Mouse (Mus musculus) cerebellum, postnatal 36 days (tissue): ENCODE results near the gene Zc3h8.

Experiments
- DNase-seq, 2 experiments: peaks; one replicate each; pipeline ENCODE4 v3.0.0; 2021 to 2022; ENCODE audit warnings: mixed read lengths in 2 of 2

Zc3h8 gene

DNA sequence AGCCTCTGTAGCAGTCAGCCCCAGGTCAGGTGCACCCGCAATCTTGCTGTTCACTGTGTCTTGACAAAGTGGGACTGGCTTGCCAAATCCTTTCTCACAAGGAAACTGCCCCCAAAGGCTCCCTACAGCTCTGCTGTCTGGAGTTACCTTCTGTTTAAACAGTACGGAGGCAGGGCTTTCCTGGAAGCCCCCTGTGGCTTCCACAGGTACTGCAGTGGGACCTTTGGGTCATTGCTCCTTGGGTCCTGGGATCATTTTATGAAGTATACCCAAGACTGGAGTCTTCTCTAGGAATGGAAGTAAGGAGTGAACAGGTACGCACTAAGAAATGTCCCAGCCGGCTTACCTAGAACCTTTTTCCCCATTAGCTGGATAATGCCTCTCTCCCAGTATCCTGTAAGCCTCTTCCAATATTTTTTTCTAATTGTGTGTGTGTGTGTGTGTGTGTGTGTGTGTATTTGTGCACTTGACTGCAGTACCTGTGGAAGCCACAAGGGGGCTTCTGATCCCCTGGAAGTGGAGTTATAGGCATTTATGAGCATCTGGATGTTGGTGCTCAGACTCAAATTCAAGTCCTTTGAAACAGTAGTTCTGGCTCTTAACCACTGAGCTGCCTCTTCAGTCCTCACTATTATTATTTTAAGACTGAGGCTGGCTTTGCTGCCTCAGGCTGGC is 53.1 kb downstream of the Zc3h8 start:
- DNase-seq, result no peak

DNA sequence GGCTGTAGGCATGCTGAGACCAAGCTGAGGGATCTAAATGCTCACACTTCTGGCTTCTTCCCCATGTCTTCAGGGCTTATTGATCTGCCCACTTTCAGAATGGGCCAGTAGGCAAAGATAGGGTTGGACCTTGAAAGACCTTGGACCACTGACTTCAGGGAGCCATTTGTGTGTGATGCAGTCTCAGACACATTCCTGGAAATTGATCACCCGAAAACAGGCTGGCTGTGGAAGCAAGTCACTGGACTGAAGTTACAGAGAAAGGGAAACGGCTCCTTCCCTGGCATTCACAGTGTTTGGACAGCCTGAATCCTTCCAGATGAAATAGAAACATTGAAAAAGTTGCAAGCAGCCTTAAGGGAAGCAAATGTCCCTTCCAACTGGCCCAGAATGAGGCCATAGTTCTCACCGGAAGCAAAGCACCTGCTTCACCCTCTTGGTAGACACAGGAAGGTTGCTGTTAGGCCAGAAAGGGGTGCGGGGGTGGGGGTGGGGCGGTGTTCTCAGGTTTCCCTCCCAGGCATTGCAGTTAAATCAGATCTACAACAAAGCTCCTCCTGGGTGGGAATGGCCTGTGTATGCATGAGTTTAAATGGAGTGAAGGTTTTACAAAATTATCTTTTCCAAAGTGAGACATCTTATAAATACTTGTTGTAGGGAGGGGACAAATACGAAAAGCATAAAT is 55.9 kb downstream of the Zc3h8 start:
- DNase-seq, result no peak

- no peak for DNase-seq
Measured at GRCm38 (mm10) chr2:128885225-128885811, 58.6 kb downstream of the Zc3h8 start.

- DNase-seq, result no peak
Measured at GRCm38 (mm10) chr2:128881236-128881635, 62.6 kb downstream of the Zc3h8 start.
